Mouse (Mus musculus) gastrocnemius, adult 2 months (tissue): ENCODE measurements at regions not wholly inside any gene's neighbourhood (a gene's known extent, or its start where the extent isn't known, plus 50 kb on each side); places are given as distances from the start of the nearest gene placed in this dataset.
A peak's percentile ranks its signal among the peaks of the same experiment; 100 is the strongest.

Source experiments
- DNase-seq: peaks from one replicate; pipeline ENCODE4 v3.0.0; 2022
- H3K27ac ChIP-seq: fragments of 200-600 bp; 2 replicates; pipeline ENCODE4 v1.8.1; 2022; ENCODE audit warnings: mild to moderate bottlenecking
- H3K4me3 ChIP-seq: fragments of 200-600 bp; 2 replicates; pipeline ENCODE4 v1.8.1; 2022; ENCODE audit warnings: mild to moderate bottlenecking, moderate library complexity
- CTCF ChIP-seq: fragments of 200-600 bp; IDR thresholded peaks from 2 replicates; pipeline ENCODE4 v1.8.1; 2022; ENCODE audit warnings: antibody characterized with exemption, mild to moderate bottlenecking, moderate library complexity
- intact Hi-C: fragments of 180-260 bp; cut with DNase I; formaldehyde crosslinking; loops from one replicate; pipeline ENCODE4 v1.15.1; 2025

DNA sequence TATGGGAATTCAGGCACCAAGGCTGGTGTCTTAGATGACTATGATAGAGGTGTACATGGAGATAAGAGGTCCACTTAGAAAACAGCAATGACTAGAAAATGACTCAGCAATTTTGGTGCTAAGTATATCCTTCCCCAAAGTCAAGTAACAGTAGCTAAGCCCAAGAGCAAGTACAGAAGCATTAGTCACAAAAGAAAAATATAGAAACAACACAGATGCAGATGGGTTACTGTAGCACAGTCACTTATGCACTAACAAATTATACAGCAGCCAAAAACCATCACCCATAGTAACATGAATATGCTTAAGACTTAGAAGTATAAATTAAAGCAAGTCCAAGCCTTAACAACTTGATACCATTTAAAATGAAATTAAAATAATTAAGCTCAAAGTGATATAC lies 378.5 kb upstream of the Meis2 start:
- intact Hi-C loops: no loop called here
- TF ChIP-seq CTCF: no peak

DNA sequence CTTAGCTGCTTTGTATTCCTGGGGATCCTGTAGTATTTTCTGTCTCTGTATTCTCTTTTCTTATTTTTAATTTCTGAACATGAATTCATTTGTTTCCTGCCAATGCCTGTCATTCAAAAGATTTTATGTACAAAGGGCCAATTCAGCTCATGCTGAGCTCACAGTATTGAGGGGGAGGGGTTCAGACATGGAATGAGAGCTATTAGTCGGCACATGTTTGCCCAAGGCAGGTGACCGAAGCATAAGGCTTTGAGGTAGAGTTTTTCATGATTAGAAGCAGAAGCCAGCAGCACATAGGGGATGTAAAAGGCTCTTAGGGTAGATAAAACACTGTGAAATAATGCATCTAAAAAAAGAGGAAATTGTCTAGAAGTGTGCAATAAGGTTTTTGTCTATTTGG lies 374.6 kb upstream of the Meis2 start:
- Histone ChIP-seq H3K4me3 (no peak overlapping the region), H3K27ac (no peak overlapping the region)
- no peak for TF ChIP-seq CTCF
- intact Hi-C loops: no loop called here
- DNase-seq: no peak

More for the DNA sequence above, 378.5 kb upstream of the Meis2 start:
- H3K27ac ChIP-seq: no peak overlapping the region
- no peak for DNase-seq
- H3K4me3 ChIP-seq: no peak overlapping the region

DNA sequence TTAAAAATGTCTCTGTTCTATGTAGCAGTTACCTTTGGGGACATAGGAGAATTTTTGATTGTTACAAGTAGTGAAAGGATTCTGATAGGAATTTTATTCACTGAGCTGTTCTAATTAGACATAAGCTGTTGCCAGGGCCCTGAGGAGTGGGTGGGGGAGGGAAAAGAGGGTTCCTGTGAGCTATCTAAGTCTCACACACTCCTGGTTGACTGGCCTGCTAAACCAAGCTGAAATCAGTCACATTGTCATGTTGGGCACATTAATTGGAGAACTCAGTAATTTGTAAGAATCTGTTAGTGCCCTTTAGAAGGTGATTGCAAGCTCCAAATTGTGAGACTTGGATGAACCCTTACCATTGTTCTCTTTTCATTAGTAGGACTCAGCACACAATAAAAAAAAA lies 367.8 kb upstream of the Meis2 start:
- H3K4me3 ChIP-seq: no peak overlapping the region
- intact Hi-C loops: no loop called here
- no peak overlapping the region for H3K27ac ChIP-seq
- no peak for TF ChIP-seq CTCF
- no peak for DNase-seq

DNA sequence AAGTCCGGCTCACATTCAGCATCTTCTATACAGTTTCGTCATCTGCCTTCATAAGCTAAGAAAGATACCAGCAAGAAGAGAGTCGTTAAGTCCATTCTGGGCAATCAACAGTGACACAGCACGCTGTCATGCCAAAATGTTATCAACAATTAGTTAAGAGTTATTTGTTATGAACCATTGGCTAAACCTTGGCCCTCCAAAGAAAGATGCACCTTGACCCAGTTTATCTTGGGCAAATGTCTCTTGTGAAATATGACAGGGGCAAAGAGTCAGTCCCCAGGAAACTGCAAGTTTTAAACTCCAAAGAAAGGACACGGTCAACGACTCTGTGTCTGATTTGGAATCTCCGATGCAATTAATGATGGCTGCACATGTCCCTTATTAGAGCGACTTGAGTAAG lies 358.5 kb upstream of the Meis2 start:
- intact Hi-C loops: no loop called here
- Histone ChIP-seq H3K27ac (no peak overlapping the region), H3K4me3 (no peak overlapping the region)
- no peak for TF ChIP-seq CTCF
- no peak for DNase-seq

DNA sequence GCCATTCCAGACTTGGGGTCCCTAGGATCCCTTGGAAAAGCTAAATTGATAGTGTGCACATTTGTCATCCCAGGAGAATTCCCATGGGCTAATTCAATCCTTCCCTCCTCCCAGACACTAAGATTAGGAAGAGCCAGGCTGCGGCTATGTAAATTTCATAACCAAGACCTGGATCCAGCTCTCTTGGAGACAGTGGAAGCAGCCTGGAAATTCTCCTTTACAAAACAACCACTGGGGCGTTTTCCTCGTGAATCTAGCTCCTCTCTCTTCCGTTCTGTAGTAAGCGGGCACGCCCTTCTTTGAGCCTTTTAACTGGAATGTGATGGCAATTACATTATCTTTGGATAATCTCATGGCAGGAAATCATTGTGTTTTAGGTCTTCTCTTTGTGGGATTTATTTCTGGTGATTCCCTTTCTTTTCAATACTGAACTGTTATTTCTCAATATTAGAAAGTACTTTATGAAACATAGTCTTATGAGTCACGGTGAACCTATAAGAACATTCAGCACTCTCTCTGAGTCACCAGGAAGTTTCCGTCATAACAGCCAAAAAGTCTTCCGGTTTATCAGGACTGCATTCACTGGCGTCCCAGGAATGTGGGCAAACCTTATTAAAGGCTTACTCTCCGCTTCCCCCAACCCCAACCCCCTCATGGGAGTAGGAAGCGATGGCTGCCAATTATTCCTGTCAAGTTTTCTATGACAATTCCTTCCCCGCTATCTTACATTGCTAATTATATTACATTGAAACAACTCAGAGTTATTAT lies 352.0 kb upstream of the Meis2 start:
- intact Hi-C loops: no loop called here
- no peak overlapping the region for H3K27ac ChIP-seq
- no peak for TF ChIP-seq CTCF
- H3K4me3 ChIP-seq: peak overlapping the region; percentile 28
- no peak for DNase-seq

DNA sequence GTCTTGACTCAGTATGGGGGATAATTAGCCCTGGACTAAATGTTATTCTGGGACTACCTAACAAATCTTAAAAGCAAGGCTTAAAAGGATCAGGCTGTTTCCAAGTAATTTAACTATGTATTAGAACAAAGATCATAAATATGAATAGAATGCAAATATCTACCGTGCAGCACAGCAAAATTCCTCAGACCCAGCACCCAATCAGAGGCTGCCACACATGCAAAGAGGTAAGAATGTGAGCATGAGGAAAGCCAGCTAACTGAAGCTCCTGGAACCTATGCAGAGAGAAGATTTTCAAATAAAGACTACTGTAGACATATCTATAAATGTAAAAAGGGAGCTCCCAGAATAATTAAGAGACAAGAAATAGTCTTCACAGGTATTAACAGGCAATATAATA lies 350.1 kb upstream of the Meis2 start:
- no peak for DNase-seq
- TF ChIP-seq CTCF: no peak
- intact Hi-C loops: no loop called here
- H3K4me3 ChIP-seq: no peak overlapping the region
- no peak overlapping the region for H3K27ac ChIP-seq

DNA sequence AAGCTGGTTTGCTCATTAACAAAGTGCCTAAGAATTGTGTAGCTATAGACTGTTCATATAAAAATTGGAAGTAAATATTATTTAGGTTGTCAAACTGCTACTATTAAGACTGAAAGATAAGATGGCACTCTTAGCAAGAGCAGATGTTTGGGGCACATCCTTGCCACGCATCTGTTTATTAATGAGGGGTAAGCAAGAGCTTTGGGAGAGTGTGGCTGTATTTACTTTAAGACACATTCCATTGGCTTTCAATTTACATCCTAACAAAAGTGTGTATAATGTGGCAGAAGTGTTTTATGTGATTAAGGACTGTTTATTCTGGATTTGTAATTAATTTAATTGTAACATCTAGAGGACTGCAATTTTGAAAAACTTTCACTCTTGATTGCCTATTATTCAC lies 336.5 kb upstream of the Meis2 start:
- intact Hi-C loops: no loop called here
- no peak for DNase-seq
- no peak overlapping the region for H3K4me3 ChIP-seq
- TF ChIP-seq CTCF: no peak
- no peak overlapping the region for H3K27ac ChIP-seq

DNA sequence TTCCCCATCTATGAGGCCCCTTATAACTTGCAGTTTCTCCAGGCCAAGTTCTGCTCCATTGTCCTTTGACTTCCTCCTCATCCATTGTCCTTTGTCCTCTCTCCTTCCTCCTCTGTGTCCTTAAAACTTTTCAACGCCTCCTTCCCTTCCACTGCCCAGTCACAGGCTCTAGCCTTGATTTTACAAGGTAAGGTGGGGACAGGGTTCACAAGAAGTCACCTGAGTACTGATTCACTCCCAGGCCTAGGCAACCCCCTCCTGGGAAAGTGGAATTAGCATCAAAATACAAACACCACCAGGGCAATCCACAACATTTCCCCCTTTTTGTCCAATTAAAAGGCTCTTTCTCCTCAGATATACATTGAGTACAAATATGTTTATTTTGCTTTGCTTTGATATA lies 334.3 kb upstream of the Meis2 start:
- Histone ChIP-seq H3K27ac (no peak overlapping the region), H3K4me3 (no peak overlapping the region)
- no peak for DNase-seq
- intact Hi-C loops: no loop called here
- no peak for TF ChIP-seq CTCF

DNA sequence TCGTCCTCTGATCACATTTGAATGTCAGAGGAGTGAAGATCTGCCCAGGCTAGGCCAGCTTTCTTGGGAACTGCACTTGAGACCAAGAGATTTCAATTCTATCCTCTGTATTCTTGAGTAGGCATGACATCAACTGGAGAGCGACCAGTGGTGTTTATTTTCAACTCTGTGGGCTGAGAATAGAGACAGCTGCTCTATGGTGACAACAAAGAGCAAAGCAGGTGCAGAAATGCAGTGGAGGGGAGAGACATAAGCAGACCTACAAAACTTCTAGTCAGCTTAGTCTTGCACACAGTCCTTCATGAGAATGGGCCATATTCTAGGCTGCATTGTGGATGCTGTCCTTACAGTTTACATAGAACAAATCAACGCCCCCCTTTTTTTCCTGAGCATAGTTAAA lies 303.2 kb upstream of the Meis2 start:
- DNase-seq: no peak
- no peak for TF ChIP-seq CTCF
- no peak overlapping the region for H3K27ac ChIP-seq
- intact Hi-C loops: no loop called here
- no peak overlapping the region for H3K4me3 ChIP-seq

DNA sequence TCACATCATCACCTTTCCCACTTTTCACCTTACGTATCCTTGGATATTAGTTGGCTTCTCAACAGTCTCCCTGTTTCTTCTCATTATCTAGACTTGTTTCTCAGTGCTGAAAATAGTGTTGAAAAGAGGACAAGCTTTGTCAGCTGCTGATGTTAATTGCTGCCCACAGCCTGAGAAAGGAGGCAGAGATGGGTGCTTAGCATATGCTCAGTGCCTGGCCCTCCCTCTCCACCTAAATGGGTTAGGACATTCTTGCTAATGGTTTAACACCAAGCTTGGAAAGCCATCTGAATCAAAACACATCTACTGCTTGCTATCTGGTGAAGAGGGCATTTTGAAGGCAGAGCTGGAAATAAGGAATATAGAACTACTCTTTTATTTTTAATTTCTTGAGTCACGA lies 298.5 kb upstream of the Meis2 start:
- no peak overlapping the region for H3K4me3 ChIP-seq
- DNase-seq: no peak
- intact Hi-C loops: no loop called here
- no peak for TF ChIP-seq CTCF
- no peak overlapping the region for H3K27ac ChIP-seq

DNA sequence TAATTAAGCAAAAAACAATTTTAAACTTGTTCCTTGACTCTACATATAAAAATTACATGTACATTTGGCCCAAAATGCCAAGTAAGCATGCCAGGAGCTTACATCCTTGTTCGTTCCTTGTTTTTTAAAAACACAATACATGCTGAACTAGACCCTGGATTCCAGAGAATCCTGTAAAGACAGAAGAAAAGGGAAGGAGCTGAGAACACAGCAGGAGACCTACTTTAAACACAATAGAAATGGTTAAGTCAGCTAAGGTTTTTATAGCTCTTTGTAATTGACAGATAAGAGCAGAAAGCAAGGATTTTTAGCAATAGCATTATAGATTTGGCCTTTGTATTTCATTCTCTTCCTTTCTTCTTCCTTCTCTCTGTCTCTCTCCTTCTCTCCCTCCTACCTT lies 292.5 kb upstream of the Meis2 start:
- Histone ChIP-seq H3K27ac (no peak overlapping the region), H3K4me3 (no peak overlapping the region)
- no peak for DNase-seq
- no peak for TF ChIP-seq CTCF
- intact Hi-C loops: no loop called here

DNA sequence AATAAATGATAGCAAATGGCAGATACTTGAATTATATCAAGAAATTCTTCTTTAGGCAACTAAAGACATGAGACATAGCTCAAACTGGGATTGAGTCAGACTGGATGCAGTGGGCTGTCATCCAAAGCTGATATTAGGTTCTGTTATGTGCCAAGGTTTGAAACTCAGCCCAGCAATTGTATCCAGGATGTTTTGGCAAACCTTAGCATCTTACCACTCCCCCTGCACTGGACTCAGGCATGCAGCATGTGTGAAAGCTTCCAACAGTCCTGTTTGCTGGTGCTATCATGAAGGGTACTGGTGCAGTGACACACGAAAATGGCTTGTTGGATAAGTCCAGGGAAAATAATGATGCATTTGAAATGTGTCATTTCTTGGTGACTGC lies 282.9 kb upstream of the Meis2 start:
- TF ChIP-seq CTCF: no peak
- no peak overlapping the region for H3K4me3 ChIP-seq
- DNase-seq: no peak
- intact Hi-C loops: no loop called here
- no peak overlapping the region for H3K27ac ChIP-seq

DNA sequence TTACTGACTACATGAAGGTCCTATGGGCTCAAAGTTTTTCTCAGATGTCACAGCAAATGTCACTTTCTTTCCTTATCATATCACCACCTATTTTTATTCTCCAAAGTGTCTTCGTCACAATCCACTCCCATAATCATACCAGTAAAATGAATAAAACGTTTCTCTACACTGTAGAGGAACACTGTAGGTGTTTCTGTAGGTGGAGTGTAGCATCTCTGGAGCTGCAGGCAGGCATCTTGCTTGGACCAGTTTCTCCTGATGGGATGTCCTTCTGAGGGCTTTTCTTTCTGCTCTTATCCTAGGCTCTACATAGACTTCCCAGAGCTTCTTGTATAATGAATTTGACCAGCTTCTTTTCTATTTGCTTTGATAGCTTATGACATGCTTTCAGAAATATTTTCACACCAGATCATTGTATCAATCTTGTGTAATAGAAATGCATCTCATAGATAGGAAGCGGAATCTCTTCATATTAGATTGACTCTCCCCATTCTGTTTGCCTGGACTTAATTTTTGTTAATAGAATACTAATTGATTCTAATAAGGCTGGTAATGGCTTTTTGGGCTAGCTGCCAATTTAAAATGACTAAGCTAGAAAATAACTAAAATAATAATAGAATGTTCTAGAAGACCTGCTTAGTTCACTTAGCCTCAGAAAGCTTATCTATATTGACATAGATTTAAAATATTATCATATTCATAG lies 282.3 kb upstream of the Meis2 start:
- Histone ChIP-seq H3K4me3 (no peak overlapping the region), H3K27ac (no peak overlapping the region)
- no peak for TF ChIP-seq CTCF
- intact Hi-C loops: no loop called here
- no peak for DNase-seq

DNA sequence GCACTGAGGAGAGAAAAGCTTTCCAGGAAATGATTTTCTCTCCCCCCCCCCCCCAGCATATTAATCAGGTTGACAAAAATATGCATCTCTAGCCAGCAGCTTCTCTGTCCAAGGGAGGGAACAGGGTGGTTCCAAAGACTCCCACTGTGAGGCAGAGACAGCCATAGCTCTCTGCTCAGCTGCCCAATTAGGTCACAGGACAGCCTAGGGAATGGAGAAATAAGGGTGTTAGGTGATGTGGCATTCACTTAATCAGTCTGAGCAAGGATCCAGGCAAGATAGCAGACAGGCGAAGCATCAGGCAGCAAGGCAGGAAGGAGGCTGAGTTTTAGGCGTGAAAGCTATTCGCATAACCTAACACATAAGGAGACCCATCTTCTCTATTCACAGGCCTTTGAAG lies 266.2 kb upstream of the Meis2 start:
- no peak overlapping the region for H3K4me3 ChIP-seq
- DNase-seq: no peak
- TF ChIP-seq CTCF: no peak
- no peak overlapping the region for H3K27ac ChIP-seq
- intact Hi-C loops: no loop called here
